Mouse (Mus musculus) adrenal gland, postnatal 36 days (tissue): ENCODE results near the gene Ppfia4. TPM values are rescaled to one million over a fixed set of nuclear protein-coding genes. Genes with fewer than 3 reads are reported as not detected.

Experiments
- DNase-seq, 2 experiments: peaks; one replicate each; pipeline ENCODE4 v3.0.0; 2021; ENCODE audit warnings: mixed read lengths in 1 of 2
- total RNA-seq, 2 experiments: library from RNA; stranded (reverse); gene quantifications; 2 replicates each; pipeline ENCODE4 v1.2.3; 2021

Gene Ppfia4
- total RNA-seq, 2 experiments from 2014 or later = 0.60 to 1.1 TPM

GRCm38 (mm10) chr1:134339757-134340619, 7.3 kb upstream of the Ppfia4 start:
- DNase-seq = no peak

- no peak for DNase-seq
Observed at GRCm38 (mm10) chr1:134339162-134339561, 6.4 kb upstream of the Ppfia4 start.

GRCm38 (mm10) chr1:134336958-134337710, 4.4 kb upstream of the Ppfia4 start:
- peak; percentile 17 to 35 for DNase-seq

GRCm38 (mm10) chr1:134335924-134336810, 3.4 kb upstream of the Ppfia4 start:
- DNase-seq = no peak

GRCm38 (mm10) chr1:134335211-134335923, 2.6 kb upstream of the Ppfia4 start:
- DNase-seq = no peak

GRCm38 (mm10) chr1:134334111-134334827, 1.5 kb upstream of the Ppfia4 start:
- DNase-seq = no peak

- no peak for DNase-seq
Observed at GRCm38 (mm10) chr1:134333371-134334110, 813 bp upstream of the Ppfia4 start.

- DNase-seq = peak; percentile 82 to 83
Observed at GRCm38 (mm10) chr1:134331879-134332635, 671 bp downstream of the Ppfia4 start.

- DNase-seq = no peak
Observed at GRCm38 (mm10) chr1:134326841-134327346, 5.8 kb downstream of the Ppfia4 start.

- peak; percentile 33 to 61 for DNase-seq
Observed at GRCm38 (mm10) chr1:134322591-134322990, 10.1 kb downstream of the Ppfia4 start.

GRCm38 (mm10) chr1:134320691-134321301, 11.9 kb downstream of the Ppfia4 start:
- DNase-seq = no peak

- no peak for DNase-seq
Observed at GRCm38 (mm10) chr1:134318261-134318660, 14.5 kb downstream of the Ppfia4 start.

GRCm38 (mm10) chr1:134316361-134316760, 16.4 kb downstream of the Ppfia4 start:
- DNase-seq = no peak

GRCm38 (mm10) chr1:134315181-134315580, 17.5 kb downstream of the Ppfia4 start:
- no peak for DNase-seq

GRCm38 (mm10) chr1:134311760-134312159, 21.0 kb downstream of the Ppfia4 start:
- DNase-seq = no peak

- DNase-seq = no peak
Observed at GRCm38 (mm10) chr1:134310729-134311128, 22.0 kb downstream of the Ppfia4 start.

GRCm38 (mm10) chr1:134310291-134310690, 22.4 kb downstream of the Ppfia4 start:
- DNase-seq = peak; percentile 40 to 51

GRCm38 (mm10) chr1:134307409-134307808, 25.3 kb downstream of the Ppfia4 start:
- no peak for DNase-seq

- DNase-seq = no peak
Observed at GRCm38 (mm10) chr1:134304940-134305339, 27.8 kb downstream of the Ppfia4 start.
